Mouse (Mus musculus): ENCODE measurements around the gene Ly6g5c.
A peak's percentile ranks its signal among the peaks of the same experiment; 100 is the strongest.

Gene Ly6g5c

DNA sequence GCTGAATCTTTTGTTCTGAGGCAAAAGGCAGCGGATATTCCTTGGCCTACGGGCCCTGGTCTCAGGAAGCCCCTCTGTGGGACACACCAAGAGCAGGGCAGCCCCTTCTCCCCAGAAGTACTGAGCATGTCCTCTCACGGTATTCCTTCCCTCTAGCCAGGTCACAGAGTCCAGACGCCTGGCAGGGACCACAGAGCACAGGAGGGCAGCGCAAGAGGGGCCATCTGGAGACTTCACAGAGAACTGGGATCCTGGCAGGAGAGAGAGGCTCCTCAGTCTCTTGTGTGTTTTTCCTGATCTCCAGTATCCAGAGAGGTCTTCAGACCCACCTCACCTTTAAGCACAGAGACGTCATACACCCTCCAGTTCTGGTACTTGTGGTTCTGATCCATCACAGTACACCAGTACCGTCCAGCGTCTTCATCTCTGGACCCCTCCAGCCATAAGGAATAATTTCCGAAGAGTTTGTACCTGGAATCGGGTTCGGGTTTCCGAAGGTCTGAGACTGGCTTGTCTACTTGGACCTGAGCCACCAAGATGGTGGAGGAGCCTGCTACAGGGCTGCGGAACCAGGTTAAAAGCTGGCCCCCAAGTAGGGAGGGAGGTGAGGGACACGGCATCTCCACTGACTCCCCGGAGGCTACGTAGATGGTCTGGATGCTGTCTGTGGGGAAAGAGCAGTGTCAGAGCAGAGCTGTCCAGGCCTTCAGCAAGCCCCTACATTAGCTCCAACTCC, 25.1 kb upstream of the Ly6g5c start:
- DNase-seq (ENCODE audit: low spot score) = no peak

DNA sequence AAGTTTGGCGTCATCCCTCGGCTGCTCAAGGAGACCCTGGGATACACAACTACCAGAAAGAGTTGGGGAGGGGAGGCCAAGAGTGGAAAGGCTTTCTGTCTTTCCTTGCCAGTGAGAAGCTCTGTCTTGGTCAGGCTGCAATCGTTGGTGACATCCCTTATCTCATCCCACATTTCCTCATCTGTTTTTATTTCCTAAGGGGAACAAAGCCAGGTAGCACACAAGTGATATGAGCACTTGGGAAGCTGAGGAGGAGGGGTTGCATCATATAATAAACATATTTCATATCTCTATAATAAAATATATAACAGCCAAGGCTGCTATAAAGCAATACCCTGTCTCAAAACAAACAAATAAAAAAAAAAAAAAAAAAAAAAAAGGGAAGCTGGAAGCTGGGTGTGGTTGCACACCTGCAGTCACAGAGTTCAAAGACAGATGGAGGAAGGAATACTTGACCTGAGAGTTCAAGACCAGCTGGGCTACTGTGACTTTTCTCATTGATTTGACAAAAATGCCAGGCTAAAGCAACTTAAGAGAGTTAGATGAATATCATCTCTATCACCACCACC, 24.1 kb upstream of the Ly6g5c start:
- DNase-seq (ENCODE audit: low spot score) = no peak

DNA sequence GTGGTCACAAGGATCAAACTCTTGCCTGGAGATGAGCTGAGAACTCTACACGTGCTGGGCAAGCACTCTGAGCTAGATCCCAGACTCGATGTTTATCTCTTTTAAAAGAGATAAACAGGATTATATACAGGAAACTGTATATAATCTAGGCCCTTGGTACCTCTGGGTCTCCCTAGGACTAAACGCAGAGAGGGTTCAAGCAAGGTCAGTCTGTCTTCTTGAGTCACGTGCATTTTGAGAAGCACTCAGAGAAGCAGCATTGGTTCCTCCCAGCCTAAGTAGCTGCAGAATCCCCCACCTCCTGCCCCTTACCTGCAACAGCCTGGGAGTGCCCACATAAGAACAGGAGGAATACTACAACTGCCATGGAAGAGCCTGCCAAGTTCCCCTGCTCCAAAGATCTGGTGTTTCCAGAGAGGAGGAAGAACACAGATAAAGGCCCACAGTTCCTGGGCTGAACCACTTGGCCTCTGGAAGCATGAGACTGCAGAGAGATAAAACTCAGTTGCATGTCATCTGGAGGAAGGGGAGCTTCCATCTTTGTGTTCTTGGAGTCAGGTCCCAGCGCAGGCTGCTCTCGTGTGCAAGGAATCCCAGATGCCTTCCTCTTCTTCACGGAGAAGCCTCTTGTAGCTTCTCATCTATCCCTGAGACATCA, 22.7 kb upstream of the Ly6g5c start, which contains the start of gene Ly6g6f:
Gene Ly6g6f, minus strand, starts transcription at position 403 of the 658 bp plus-strand sequence.
- no peak for DNase-seq (ENCODE audit: low spot score)

DNA sequence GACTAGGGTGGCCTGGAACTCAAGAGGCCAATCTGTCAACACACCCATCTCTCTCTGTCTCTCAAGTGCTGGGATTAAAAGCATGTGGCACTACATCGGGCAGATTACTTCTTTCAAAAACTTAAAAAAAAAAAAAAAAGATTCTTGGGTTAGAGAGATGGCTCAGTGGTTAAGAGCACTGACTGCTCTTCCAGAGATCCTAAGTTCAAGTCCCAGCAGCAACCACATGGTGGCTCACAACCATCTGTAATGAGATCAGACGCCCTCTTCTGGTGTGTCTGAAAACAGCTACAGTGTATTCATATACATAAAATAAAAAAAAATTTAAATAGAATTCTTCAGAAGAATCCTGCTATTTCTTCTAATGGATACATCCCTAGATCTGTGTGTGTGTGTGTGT, 19.9 kb upstream of the Ly6g5c start:
- DNase-seq (ENCODE audit: low spot score) = no peak

DNA sequence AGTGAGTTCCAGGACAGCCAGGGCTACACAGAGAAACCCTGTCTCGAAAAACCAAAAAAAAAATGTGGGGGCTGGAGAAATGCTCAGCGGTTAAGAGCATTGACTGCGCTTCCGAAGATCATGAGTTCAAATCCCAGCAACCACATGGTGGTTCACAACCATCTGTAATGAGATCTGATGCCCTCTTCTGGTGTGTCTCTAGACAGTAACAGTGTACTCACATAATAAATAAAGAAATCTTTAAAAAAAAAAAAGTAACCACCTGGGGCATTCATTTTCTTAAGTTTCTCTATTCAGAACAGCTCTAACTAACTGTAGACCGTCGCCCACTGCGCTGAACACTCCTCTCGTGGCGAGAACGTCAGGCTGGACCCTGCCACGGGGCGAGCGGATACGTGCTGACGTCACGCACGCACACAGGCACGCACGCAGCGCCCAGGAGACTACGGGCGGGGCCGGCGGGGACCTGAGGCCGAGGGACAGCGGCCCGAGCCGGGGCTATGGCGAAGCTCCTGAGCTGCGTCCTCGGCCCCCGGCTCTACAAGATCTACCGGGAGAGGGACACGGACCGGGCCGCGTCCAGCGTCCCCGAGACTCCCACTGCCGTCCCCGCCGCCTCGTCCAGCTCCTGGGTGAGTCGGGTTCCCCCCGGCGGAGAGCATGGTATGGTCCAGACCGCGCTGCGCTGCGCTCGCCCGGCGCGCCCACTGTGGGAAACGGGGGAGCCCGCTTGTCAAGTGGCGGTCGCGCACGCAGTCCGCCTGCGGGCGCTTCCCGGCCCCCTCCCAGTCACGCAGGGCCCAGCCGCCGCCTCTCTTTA, 19.0 kb upstream of the Ly6g5c start, which contains the start of gene Abhd16a:
Gene Abhd16a, plus strand, starts transcription at position 439 of the 820 bp plus-strand sequence.
- peak; percentile 91 for DNase-seq (ENCODE audit: low spot score)

DNA sequence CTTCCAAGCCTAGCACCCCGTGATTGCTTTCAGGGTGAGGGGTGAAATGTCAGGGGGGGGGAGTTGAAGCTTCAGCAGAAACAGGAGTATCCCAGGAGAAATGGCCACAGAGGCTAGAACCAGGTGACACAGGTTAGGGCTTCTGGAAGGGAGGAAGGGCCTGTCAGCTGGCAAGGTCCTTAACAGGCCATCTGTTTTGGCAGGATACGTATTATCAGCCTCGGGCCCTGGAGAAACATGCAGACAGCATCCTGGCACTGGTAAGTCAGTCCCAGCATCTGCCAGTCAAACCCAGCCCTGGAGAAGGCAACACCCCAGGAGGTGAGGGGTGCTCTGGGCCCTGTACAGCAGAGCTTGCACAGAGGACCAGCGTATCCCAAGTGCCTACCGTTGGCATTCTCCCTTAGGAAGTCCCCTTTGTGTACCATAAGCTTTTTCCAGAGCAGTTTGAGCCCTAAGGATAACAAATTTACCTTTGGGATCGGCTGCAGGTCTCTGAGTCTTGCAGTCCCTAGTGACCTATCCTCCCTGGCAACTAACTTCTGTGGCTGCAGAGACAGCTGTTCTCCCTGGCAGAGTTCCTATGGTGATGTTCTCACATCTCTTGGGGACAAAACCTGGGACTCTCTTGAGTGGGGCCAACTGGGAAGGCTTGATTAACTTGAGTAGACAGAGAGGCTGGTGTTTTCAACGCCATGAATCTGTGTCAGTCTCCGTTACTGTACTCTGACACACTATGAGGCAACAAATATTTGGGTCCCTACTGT, 17.7 kb upstream of the Ly6g5c start:
- no peak for DNase-seq (ENCODE audit: low spot score)

DNA sequence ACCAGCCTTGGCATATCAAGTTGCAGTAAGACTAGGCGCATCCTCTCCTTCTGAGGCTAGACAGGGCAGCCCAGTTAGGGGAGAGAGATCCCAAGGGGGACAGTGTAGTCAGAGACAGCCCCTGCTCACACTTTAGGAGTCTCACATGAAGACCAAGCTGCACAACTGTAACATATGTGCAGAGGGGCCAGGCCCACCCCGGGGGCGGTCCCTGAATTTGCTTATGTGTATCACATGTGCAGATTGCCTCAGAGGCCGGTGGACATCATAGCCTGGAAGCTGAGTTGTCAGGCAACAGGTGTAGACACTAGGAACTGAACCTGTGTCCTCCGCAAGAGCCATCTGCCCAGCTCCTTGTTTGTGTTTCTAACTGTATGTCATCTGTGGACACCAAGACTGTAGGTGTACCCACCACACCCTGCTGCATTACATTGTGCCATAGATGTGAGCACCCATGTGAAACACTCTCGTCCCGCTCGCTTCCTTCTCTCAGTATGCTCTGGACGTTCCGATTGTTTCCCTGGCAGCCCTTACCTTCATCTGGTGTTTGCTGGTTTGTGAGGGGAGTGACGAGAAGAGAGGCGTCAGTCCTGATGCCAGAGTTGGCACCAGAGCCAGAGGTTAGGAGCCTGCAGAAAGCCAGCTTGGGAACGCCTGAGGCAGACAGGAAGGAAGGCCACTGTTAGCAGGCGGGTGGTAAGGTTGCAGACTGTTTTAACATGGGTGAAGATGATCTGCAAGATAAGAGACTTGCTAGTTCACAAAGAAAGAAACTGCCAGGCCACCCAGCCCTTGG, 15.5 kb upstream of the Ly6g5c start:
- no peak for DNase-seq (ENCODE audit: low spot score)

DNA sequence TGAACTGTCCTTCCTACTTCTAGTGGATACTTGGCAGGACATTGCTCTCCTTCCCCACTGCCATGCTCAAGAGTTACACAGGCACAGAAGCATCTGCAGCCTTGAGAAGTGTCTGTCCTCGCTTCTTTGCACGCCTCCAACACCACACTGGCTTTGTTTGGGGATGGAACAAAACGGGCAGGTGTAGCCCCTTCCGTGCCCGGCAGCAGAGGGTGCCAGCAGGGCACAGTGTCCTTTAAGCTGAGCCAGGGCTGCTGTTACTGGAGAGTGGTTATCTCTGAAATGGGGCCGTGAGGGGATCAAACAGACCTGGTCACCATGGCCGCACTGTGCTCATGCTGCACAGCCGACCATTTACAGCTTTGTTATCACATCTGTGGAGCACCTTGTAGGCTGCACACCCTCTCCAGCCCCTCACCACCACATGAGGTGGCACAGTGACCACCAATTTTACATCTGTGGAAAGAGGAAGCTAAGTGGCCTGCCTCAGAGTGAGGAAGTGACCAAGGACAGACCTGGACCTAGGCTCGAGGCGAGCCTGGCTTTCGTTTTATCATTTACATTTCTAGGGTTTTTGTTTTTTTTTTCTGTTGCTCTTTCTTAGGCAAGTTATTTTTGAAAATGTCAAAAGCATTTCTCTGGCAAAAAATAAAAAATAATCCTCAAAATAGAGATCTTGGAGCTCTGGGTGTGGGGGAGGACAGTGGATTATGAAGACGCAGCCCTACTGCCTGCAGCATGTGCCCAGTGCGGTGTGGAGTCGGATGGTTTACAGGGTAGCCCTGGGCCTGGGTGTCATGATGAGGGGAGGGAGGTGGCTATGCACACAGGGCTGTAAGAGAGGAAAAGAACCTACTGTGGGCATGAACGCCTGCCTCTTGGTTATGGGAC, 13.4 kb upstream of the Ly6g5c start:
- DNase-seq (ENCODE audit: low spot score) = peak; percentile 42

DNA sequence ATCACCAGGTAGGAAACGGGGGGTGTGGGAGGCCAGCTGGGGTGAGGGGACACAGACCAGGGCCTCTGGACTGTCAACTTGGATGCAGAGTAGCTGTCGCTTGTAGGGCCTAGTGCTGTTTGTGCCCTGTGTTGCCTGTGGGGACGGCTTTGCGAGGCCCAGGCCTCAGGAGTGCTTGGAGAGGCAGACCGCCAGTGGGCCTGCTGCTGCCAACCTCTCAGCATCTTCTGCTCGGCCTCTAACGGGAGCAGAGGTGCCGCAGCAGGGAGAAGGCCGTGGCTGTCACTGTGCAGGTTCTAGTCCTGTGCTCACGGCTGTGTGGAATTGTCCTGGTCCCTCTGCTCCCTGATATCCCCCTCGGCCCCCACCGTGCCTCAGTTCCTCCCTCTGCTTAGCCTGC, 11.5 kb upstream of the Ly6g5c start:
- no peak for DNase-seq (ENCODE audit: low spot score)

DNA sequence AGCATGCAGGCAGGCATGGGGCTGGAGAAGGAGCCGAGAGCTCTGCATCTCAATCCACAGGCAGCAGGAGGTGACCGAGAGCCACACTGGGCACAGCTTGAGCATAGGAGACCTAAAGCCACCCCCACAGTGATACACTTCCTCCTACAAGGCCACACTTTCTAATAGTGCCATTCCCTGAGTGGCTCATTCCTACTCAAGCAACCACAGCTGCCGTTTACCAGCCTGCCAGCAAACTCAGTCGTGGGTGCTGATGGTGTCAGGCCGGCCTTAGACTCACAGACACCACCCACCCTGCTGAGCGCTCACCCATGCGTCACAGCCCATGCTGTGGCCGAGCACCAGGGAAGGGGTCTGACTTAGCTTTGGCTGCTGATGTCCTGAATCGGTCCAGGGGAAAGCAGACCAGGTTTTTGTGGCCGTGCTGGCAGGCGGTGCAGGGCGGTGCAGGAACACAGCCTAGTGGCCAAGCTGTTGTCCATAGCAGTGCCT, 10.9 kb upstream of the Ly6g5c start:
- no peak for DNase-seq (ENCODE audit: low spot score)

DNA sequence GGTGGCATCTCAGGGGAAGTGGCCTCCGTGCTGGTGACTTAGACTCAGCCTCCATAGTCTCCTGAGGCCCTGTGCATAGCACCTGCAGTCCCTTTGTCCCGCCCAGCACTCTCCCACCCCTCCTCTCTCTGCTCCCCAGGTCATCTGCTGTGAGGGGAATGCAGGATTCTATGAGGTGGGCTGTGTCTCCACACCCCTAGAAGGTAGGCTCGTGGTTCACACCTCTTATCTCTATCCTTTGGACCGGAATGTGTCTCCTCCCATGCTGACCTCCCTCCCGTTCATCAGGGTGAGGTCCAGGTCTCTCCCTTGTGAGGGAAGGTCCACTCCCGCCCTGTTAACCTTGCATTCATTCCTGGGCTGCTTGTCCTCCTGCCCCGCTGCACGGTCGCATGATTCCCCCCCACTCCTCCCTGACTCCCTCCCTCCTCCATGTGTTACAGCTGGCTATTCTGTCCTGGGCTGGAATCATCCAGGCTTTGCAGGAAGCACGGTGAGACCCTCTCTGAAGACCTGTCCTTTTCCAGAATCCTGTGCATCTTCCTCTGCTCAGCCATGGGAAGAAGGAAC, 7.8 kb upstream of the Ly6g5c start:
- DNase-seq (ENCODE audit: low spot score) = no peak

DNA sequence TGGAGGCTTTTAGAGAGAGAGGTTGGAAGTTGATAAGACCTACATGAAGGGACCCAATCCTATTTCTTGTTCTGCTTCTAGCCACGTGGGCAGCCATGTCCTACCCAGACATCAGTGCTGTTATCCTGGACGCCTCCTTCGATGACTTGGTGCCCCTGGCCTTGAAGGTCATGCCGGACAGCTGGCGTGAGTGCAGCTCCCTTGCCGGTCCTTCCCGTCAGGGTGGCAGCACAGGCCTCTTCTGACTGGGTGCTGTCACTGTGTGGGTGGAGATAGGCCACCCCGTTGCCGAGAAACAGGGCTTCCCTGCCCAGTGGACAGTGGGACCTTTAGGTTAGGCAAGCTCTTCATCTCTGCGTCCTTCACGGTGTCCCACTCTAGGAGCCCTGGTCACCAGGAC, 6.9 kb upstream of the Ly6g5c start:
- no peak for DNase-seq (ENCODE audit: low spot score)

DNA sequence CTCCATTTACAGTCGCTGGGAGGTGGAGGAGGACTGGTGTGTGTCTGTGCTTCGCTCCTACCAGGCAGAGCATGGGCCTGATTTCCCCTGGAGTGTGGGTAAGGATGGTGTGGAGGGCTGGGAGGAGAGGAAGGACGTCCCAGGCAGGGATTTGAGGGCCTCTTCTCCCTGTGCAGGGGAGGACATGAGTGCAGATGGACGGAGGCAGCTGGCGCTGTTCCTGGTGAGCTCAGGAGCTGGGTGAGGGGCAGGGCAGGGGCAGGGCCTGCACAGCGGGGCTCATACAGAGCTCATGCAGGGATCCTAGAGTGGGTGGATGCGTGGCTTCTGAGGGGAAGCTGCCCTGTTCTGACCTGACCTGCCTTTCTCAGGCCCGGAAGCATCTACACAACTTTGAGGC, 5.8 kb upstream of the Ly6g5c start:
- no peak for DNase-seq (ENCODE audit: low spot score)

DNA sequence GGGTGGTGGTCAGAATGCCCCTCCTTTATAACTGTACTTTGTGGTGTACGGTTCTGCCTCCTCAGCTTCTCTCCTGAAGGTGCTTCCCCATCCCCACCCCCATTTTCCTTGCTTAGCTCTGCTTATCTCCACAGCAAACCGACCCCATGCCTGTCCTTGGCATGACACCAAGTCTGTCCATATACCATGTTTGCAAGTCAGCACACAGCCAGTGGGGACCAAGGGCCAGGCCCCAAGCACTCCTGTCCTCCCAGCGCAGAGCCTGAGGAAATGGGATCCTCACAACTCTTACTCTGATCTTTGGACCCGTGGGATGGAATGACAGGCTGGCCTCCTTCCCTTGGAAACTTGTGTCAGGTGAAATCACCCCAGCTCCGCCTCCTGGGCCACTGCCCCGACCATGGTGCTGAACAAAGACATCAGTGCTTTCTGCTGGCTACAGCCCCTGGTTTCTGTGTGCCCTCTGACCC, 4.8 kb upstream of the Ly6g5c start:
- no peak for DNase-seq (ENCODE audit: low spot score)

DNA sequence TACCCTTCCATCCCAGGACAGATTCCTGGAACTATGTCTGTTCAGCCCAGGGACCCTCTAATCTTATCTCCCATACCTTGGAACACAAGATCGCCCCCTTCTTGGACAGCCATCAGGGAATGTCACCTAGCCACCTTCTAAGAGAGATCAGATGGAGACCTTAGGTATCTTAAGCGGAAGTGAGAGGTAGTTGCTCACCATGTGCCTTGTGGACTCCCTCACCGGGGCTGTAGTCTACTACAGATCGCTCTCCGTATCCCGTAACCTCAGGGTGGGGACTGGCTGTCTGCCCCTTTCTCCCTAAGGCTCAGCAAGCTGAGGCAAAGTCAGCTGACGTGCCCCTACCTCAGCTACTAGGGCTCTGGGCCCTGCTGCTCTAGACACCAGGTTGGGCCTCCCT, 4.0 kb upstream of the Ly6g5c start:
- no peak for DNase-seq (ENCODE audit: low spot score)

DNA sequence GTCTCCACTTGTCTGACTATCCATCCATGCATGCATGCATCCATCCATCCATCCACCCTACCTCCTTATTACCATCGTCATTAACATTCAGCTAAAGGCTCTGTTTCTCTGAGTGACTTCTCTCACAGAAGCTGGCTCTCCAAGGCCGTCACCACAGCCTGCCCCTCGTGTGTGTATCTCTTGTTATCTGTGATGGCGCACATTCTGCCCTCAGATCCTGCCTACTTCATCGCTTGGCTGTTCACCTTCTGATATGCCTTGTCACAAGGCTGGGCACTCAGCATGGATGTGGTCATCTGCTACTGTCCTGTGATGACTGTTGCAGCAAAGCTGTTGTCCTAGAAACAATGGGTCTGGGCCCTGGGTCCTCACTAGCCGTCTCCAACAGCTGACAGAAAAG, 3.3 kb upstream of the Ly6g5c start:
- DNase-seq (ENCODE audit: low spot score) = no peak

DNA sequence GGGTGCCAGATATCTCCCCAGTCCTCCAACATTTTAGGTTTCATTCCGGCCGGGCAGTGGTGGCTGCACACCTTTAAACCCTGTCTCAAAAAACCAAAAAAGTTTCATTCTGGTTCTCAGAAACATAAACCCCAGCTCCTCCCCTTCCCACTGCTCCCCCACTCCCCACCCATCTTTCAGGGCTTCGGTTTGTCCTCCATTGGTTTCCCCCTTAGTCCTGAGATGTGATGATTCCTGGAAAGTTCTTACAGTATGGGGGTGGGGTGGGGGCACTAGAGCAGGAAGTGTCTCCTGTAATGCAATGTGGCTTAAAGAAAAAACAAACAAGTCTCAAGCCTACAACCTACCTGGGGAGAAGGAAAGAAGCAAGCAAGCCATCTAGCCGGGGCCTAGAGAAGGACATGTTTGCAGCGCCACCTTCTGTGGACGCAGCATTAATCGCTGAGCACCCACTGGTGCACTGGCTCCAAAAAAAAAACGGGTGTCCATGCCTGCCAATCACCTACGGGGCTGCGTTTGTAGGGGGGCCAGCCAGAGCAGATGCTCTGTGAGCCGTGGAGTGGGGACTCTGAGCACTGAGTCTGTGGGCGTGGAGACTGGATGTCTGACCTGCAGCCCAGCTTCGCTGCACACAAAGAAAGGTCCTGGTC, 2.2 kb upstream of the Ly6g5c start:
- peak; percentile 50 for DNase-seq (ENCODE audit: low spot score)

DNA sequence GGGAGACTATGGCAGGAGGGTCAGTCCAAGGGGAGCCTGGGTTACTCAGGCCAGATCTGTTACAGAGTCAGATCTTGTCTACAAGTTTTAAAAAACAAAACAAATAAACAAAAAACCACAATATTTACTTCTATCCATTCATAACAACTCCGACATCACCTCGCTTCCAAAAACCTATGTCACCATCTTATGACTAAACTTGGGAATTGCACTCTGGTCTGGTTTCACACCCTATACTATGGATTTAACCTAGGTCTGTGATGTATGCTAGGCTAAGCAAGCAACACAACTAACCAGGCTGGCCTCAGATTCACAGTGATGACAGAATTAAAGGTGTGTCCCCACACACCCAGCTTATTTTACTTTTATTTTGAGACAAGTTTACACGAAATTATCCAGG, 1.6 kb upstream of the Ly6g5c start:
- DNase-seq (ENCODE audit: low spot score) = no peak

DNA sequence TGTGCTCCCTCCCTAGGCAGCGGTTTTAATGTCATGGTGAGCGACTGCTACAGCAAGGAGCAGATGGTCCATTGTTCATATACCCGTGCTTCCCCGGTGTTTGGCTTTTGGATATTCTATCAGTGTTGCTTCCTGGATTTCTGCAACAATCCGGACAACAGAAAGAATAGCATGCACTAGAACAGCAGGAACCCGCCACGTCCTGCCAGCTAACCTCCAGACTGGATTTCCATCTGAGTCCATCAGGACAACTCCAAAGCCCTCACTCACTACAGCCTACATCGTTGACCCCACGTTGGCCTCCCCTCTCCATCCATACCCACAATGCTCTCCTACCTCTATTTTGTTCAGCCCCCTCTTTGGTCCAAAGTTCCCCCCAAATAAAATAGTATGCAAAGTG, 3.7 kb downstream of the Ly6g5c start:
- DNase-seq (ENCODE audit: low spot score) = no peak
